Mouse (Mus musculus): ENCODE measurements at regions not wholly inside any gene's neighbourhood (a gene's known extent, or its start where the extent isn't known, plus 50 kb on each side); places are given as distances from the start of the nearest gene placed in this dataset.

- no peak for TF ChIP-seq CTCF (IDR thresholded peaks at IDR 0.05; ENCODE audit: low read depth)
- no peak for TF ChIP-seq EP300 (IDR thresholded peaks at IDR 0.05; ENCODE audit: low read depth)
Measured at GRCm38 (mm10) chr11:6900357-6900756, 62.9 kb upstream of the Gm11983 start.
